Mouse (Mus musculus): Measurements from ENCODE around the gene Fat4. TPM values are rescaled to one million over a fixed set of nuclear protein-coding genes. Genes with fewer than 3 reads are reported as not detected.

Gene Fat4
- polyA plus RNA-seq, 1 experiment, result 0.24 TPM

- H3K4me1 ChIP-seq (ENCODE audit: control insufficient read depth, insufficient read depth, low read length), result no peaks in the 10 kb centered on the region
- no peak overlapping the region for H3K27ac ChIP-seq (ENCODE audit: insufficient read depth, low read depth, low read length)
- no peak for TF ChIP-seq POLR2A (IDR thresholded peaks at IDR 0.05; ENCODE audit: borderline replicate concordance, low read depth, low read length)
- TF ChIP-seq CTCF (IDR thresholded peaks at IDR 0.05; ENCODE audit: low read depth, low read length), result no peak
- H3K4me3 ChIP-seq (ENCODE audit: insufficient read depth, low read length), result no peak overlapping the region
Measured at GRCm38 (mm10) chr3:38952602-38953001, 65.9 kb downstream of the Fat4 start.

GRCm38 (mm10) chr3:38954196-38954595 is 67.5 kb downstream of the Fat4 start:
- no peaks in the 10 kb centered on the region for H3K4me1 ChIP-seq (ENCODE audit: control insufficient read depth, insufficient read depth, low read length)
- no peak overlapping the region for H3K27ac ChIP-seq (ENCODE audit: insufficient read depth, low read depth, low read length)
- TF ChIP-seq POLR2A (IDR thresholded peaks at IDR 0.05; ENCODE audit: borderline replicate concordance, low read depth, low read length) (no peak), CTCF (IDR thresholded peaks at IDR 0.05; ENCODE audit: low read depth, low read length) (no peak)
- no peak overlapping the region for H3K4me3 ChIP-seq (ENCODE audit: insufficient read depth, low read length)

- Histone ChIP-seq H3K4me3 (ENCODE audit: insufficient read depth, low read length) (no peak overlapping the region), H3K27ac (ENCODE audit: insufficient read depth, low read depth, low read length) (no peak overlapping the region), H3K4me1 (ENCODE audit: control insufficient read depth, insufficient read depth, low read length) (no peaks in the 10 kb centered on the region)
- TF ChIP-seq CTCF (IDR thresholded peaks at IDR 0.05; ENCODE audit: low read depth, low read length) (no peak), POLR2A (IDR thresholded peaks at IDR 0.05; ENCODE audit: borderline replicate concordance, low read depth, low read length) (no peak)
Measured at GRCm38 (mm10) chr3:38956012-38956648, 69.4 kb downstream of the Fat4 start.

- H3K4me3 ChIP-seq (ENCODE audit: insufficient read depth, low read length), result no peak overlapping the region
- no peak overlapping the region for H3K27ac ChIP-seq (ENCODE audit: insufficient read depth, low read depth, low read length)
- H3K4me1 ChIP-seq (ENCODE audit: control insufficient read depth, insufficient read depth, low read length), result no peaks in the 10 kb centered on the region
- TF ChIP-seq POLR2A (IDR thresholded peaks at IDR 0.05; ENCODE audit: borderline replicate concordance, low read depth, low read length) (no peak), CTCF (IDR thresholded peaks at IDR 0.05; ENCODE audit: low read depth, low read length) (no peak)
Measured at GRCm38 (mm10) chr3:38957186-38957585, 70.4 kb downstream of the Fat4 start.

DNA sequence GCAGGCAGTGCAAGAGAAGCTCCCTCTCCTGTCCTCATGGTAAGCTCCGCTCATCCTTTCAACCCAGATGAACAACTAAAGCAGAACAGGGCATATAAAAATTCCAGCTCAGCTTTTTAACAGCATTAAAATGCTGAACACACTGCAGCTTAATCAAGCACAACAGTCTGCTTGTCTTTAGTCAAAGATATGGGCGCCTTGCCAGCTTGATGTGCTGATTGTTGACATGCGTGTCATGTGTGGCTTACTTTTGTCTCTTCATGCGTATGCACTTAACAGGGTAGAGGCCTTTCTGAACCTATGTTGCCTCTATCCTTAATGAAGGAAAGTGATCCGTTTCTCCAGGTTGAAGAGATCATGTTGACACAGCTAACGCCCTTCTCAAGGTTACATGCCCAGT is 75.6 kb downstream of the Fat4 start:
- Histone ChIP-seq H3K4me1 (ENCODE audit: control insufficient read depth, insufficient read depth, low read length) (no peaks in the 10 kb centered on the region), H3K4me3 (ENCODE audit: insufficient read depth, low read length) (no peak overlapping the region), H3K27ac (ENCODE audit: insufficient read depth, low read depth, low read length) (no peak overlapping the region)
- TF ChIP-seq POLR2A (IDR thresholded peaks at IDR 0.05; ENCODE audit: borderline replicate concordance, low read depth, low read length) (no peak), CTCF (IDR thresholded peaks at IDR 0.05; ENCODE audit: low read depth, low read length) (no peak)

DNA sequence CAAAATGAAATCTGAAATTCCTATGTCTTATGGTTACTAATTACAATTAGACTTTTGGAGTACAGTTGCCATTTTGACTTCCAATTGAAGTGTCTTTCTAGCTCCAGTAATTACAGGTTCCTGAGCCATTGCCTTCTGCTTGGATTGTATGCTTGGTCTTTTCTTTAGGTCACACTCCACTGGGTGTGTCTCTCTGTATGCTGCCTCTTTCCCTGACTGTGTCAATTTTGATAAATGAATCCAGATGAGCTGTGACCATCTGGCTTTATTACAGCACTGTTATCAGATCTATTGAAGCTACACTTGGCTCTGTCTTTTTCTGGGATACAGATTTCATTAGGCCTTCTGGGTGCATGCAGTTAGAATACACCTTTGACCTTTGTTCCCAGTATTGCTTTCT is 80.7 kb downstream of the Fat4 start:
- H3K4me1 ChIP-seq (ENCODE audit: control insufficient read depth, insufficient read depth, low read length), result no peaks in the 10 kb centered on the region
- no peak overlapping the region for H3K27ac ChIP-seq (ENCODE audit: insufficient read depth, low read depth, low read length)
- H3K4me3 ChIP-seq (ENCODE audit: insufficient read depth, low read length), result no peak overlapping the region
- TF ChIP-seq CTCF (IDR thresholded peaks at IDR 0.05; ENCODE audit: low read depth, low read length) (no peak), POLR2A (IDR thresholded peaks at IDR 0.05; ENCODE audit: borderline replicate concordance, low read depth, low read length) (no peak)

- Histone ChIP-seq H3K4me3 (ENCODE audit: insufficient read depth, low read length) (no peak overlapping the region), H3K27ac (ENCODE audit: insufficient read depth, low read depth, low read length) (no peak overlapping the region), H3K4me1 (ENCODE audit: control insufficient read depth, insufficient read depth, low read length) (no peaks in the 10 kb centered on the region)
- TF ChIP-seq CTCF (IDR thresholded peaks at IDR 0.05; ENCODE audit: low read depth, low read length) (no peak), POLR2A (IDR thresholded peaks at IDR 0.05; ENCODE audit: borderline replicate concordance, low read depth, low read length) (no peak)
Measured at GRCm38 (mm10) chr3:38986379-38986778, 99.6 kb downstream of the Fat4 start.

DNA sequence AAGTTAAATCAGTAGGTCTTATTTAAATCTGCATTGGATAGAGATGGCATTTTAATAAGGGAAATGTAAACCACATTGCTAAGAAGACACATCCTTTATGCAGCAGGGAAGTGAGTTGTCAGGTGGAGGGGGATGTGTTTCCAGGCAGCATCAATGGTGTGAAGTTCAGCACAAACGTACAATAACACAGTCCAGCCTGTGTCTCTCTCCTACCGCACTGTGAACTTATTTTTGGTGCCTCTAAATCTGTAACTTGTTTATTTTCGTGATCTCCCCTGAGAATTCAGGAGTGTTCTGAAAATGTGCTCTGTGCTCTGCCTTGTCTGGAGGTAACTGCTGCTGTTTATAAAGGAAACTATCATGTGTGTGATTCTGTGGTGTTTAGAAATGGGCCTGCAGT is 102.4 kb downstream of the Fat4 start:
- no peak overlapping the region for H3K27ac ChIP-seq (ENCODE audit: insufficient read depth, low read depth, low read length)
- H3K4me1 ChIP-seq (ENCODE audit: control insufficient read depth, insufficient read depth, low read length), result no peaks in the 10 kb centered on the region
- H3K4me3 ChIP-seq (ENCODE audit: insufficient read depth, low read length), result no peak overlapping the region
- TF ChIP-seq CTCF (IDR thresholded peaks at IDR 0.05; ENCODE audit: low read depth, low read length) (no peak), POLR2A (IDR thresholded peaks at IDR 0.05; ENCODE audit: borderline replicate concordance, low read depth, low read length) (no peak)

GRCm38 (mm10) chr3:39000011-39000410 is 113.3 kb downstream of the Fat4 start:
- Histone ChIP-seq H3K4me3 (ENCODE audit: insufficient read depth, low read length) (no peak overlapping the region), H3K27ac (ENCODE audit: insufficient read depth, low read depth, low read length) (no peak overlapping the region), H3K4me1 (ENCODE audit: control insufficient read depth, insufficient read depth, low read length) (no peaks in the 10 kb centered on the region)
- TF ChIP-seq POLR2A (IDR thresholded peaks at IDR 0.05; ENCODE audit: borderline replicate concordance, low read depth, low read length), result no peak
- TF ChIP-seq CTCF (IDR thresholded peaks at IDR 0.05; ENCODE audit: low read depth, low read length), result no peak

DNA sequence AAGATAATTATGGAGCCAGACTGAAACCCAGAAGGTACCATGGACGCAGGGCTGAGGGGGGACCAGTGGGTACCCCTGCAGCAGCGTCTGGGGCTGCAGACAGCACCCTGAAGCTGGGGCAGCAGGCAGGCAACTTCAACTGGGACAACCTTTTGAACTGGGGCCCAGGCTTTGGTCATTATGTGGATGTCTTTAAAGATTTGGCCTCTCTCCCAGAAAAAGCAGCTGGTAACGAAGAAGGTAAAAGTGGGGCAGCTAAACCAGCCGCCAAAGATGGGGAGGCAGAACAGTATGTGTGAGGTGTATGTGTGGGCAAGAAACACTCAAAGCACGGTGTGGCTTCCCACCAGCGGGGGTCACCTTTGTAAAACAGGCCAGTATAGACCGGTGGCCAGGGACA is 123.8 kb downstream of the Fat4 start:
- H3K4me1 ChIP-seq (ENCODE audit: control insufficient read depth, insufficient read depth, low read length), result no peaks in the 10 kb centered on the region
- no peak overlapping the region for H3K27ac ChIP-seq (ENCODE audit: insufficient read depth, low read depth, low read length)
- no peak overlapping the region for H3K4me3 ChIP-seq (ENCODE audit: insufficient read depth, low read length)
- TF ChIP-seq POLR2A (IDR thresholded peaks at IDR 0.05; ENCODE audit: borderline replicate concordance, low read depth, low read length) (no peak), CTCF (IDR thresholded peaks at IDR 0.05; ENCODE audit: low read depth, low read length) (no peak)

DNA sequence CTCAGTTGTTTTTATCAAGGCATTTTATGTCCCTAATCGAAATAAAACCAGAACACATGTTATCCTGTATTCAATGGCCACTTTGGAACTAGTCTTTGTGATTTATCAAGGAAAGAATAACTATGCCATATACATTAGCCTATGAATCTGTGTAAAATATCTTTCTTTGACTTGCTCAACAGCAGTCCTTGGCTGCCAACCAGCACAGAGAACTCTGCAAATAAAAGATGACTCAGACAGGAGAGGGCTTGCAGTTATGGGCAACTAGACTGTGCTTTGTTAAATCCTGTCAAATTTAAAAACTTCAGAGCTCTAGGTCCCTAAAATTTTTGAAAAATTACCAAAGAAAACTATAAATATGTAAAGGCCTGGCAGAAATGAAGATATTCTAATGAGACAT is 130.9 kb downstream of the Fat4 start:
- no peaks in the 10 kb centered on the region for H3K4me1 ChIP-seq (ENCODE audit: control insufficient read depth, insufficient read depth, low read length)
- H3K27ac ChIP-seq (ENCODE audit: insufficient read depth, low read depth, low read length), result no peak overlapping the region

More for the DNA sequence above, 130.9 kb downstream of the Fat4 start:
- H3K4me3 ChIP-seq (ENCODE audit: insufficient read depth, low read length), result no peak overlapping the region
- TF ChIP-seq CTCF (IDR thresholded peaks at IDR 0.05; ENCODE audit: low read depth, low read length) (no peak), POLR2A (IDR thresholded peaks at IDR 0.05; ENCODE audit: borderline replicate concordance, low read depth, low read length) (no peak)

Data from bone marrow macrophage, adult 2 months (primary cell).